Mouse (Mus musculus): ENCODE measurements around the gene Inhbb.

Inhbb gene

DNA sequence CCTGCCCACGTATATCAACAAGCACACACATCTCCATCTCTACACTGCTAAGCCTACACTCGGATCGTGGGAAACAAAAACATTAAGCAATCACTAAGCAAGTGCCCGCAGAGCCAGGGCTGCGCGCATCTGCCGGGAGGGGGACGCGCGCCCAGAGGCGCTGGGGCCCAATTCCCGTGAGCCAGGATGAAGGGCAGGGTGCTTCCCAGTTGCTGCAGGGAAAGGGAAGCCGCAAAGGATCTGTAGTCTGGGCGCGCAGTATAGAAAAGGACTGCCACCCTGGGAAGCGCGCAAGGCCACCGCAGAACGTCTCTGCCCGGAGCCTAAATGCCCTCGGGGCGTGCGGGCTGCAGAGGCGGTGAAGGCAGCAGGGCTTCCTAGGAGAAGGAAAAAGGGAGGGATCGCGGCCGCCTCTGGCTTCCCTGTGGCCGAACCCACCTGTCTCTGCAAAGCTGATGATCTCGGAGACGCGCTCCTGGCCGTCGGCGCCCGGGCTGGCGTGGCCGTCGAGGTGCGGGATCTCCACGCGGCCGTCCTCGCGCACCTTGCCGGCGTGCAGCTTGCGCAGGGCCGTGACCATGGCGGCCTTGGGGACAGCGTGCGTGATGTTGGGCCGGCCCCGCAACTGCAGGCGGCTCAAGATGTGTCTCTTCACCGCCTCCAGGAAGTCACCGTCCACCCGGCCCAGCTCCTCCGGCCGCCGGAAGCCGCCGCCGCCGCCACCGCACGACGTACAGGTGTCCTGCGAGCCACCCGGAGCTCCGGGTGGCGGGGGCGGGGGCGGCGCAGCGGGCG lies 1.7 kb downstream of the Inhbb start:
- no peak for DNase-seq (ENCODE audit: low read depth)

DNA sequence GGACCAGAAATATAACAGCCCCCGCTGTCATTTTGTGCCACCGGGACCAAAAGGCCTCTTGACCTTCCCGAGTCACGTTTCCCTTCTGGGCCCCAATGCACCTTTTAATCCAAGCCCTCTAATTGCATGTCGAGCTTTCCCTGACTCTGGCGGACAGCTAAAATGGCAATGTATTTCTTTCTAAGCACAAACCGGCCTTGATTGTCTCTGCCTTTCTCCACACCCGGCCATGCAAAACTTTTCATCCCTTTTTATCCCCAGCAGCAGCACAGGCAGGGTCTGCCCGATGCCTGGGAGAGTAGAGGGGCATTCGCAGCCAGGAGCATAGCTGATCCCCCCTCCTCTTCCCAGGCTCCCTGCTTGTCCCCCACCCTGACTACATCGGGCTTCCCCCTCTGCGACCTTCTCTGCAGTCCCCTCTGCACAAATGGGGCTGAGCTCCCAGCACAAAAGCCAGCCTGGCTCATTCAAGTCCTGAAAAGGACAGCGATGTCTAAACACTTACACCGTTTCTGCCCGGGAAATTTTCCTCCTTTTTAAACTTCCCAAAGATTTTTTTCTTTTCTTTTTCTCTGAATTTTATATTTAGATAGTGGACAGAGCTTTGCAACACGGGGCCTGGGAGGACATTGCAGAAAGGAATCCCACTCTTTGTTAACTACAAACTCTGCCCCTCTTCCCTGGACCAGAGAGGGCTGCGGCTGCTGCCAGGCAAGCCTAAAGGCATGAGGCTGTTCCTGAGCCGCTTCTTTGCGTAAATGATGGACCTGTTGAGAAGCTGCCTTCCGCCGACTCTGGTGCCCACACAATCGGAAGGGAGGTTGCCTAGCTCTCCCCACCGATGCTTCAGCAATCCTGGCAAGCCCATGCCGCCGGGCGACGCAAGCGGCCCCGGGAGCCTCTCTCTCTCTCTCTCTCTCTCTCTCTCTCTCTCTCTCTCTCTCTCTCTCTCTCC lies 2.6 kb downstream of the Inhbb start:
- DNase-seq (ENCODE audit: low read depth) = no peak

DNA sequence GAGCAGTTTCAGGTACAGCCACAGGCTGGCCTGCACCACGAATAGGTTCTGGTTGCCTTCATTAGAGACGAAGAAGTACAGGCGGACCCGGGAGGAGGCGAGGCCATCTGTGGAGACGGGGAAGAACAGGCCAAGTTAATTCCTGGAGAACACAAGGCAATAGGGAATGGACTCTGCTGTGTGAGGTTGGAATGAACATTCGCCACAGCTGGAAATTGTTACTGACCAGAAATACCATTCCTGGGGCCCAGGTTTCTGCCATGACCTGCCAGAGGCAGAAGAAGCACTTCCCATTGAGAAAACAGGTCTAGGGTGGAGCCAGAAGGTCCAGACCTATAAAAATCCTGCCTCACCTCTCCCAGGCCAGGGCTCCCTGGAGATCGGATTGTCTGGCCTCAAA lies 4.1 kb downstream of the Inhbb start:
- DNase-seq (ENCODE audit: low read depth) = no peak

DNA sequence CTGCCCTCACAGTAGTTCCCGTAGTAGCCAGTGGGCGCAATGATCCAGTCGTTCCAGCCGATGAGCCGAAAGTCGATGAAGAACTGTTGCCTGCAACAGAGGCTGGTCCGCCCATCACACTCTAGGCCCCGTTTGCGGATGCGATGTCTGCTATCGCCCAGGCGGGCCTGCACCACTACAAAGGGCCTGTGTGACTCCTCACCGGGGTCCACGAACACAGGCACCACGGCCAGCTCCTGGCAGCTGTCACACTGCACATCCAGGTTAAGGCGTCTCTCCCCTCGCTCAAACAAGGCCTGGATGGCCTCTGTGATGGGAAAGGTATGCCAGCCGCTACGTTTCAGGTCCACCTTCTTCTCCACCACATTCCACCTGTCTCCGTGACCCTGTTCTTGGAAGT lies 4.5 kb downstream of the Inhbb start:
- DNase-seq (ENCODE audit: low read depth) = no peak

DNA sequence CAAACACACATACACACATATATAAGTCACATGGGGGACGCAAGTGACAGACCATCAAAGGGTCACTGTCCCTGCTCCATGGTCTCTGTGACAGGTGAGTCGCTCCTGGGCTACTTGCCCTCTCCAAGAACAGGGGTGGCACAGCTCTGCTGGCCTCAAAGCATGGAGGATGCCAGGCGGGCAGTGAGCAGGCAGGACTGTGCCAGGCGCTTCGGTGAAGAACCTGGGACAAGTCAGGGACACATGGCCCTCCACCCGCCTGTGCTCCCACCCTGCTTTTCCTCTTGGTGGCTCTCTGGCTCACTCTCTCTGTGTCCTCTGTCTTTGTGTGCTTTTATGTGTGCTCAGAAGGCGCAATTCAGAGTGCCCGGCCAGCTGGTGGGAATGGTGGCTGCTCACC lies 5.4 kb downstream of the Inhbb start:
- no peak for DNase-seq (ENCODE audit: low read depth)

DNA sequence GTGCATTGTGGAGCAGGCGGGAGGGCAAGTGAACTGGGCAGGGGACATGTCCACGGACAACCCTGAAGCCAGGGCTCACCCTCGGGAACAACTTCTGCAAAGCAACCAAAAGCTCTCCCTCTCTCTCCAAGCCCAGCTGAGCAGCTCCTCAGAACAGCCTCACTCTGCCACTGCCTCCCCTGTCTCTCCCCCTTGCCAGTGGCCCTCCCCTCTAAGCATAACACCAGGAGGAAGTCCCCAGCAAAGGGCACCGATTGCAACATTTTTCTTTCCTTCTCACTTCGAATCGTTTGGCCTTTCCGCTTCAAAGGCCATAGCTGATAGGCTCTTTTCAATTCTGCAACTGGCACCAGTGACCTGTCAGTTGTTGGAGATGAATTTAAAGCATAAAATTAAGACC lies 5.9 kb downstream of the Inhbb start:
- no peak for DNase-seq (ENCODE audit: low read depth)

DNA sequence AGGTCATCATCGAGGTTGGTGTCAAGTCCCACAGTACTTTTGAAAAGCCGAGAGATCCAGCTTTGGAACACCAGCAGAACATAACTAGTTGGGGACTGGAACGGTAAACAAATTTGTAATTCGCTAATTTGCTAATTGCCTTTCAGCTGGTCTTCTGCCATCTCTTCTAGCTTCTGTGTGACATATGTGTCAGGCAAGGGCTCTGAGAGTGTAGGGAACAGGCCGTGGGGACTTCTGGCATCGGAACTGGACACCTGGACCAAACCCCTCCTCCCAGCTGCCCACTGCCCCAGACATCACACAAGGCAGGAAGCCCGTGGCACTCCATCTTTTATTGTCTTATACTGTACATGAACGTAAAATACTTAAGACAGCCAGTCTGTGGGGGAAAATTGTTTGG lies 6.9 kb downstream of the Inhbb start:
- DNase-seq (ENCODE audit: low read depth) = no peak

DNA sequence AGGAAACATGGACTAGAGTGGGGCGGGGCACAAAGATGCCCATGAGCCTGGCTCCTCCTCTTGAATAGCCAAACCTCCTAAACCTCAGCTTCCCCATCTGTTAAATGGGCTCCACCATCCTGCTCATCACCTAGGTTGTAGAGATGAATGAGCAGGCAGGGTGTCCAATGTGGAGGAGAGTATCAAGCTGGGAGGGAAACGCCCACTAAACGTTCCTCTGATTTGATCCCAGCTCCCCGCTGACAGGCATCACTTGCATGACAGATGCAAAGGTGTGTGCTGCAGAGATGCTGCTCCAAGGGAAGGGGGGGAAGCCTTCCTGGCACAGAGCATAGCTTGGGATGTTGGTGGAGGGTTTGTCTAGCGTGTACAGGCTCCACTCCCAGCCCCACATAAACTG lies 11.4 kb downstream of the Inhbb start:
- DNase-seq (ENCODE audit: low read depth) = no peak

DNA sequence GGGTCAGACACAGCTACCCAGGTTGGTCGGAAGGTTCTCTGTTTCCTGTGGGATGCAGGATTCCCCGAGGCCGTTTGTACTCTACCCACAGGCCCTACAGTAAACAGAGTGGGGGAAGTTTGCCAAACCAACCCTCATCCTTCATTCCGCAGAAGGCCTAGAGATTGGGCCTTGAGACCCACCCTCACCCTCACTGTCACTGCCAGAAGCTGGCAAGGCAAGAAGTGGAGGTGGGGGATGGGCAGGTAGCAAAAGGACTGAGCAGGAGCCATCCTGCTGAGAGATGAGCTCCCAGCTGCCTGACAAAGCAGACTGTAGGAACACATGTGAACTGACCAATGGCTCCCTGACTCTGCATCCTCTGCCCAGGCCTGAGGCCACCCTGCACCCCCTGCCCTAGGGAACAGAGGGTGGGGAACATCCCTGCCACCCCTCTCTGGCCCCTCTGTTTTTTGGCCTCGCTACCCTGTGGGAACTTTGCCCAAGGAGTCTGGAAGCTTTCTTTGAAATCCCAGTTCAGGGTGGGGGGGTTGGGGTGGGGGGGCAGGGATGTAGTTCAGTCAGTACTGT lies 12.4 kb downstream of the Inhbb start:
- DNase-seq (ENCODE audit: low read depth) = no peak

DNA sequence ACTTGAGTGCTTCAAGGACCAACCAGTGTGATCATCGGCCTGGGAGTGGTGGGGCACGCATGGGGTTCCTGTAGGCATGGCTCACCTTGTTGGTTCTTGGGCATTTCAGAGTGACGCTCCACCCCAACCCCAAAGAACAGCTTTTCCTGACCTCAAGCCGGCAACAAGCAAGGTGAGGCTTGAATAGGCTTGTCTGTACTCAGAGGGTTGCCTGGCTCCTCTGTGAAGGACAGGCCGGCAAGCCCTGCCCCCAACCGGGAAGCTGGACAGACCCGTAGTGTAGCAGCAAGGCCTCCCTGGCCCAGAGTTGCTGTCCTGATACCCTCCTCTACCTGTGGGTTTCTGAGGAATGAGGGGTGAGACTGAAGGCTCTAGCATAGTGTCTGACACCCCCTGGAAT lies 12.9 kb downstream of the Inhbb start:
- no peak for DNase-seq (ENCODE audit: low read depth)

DNA sequence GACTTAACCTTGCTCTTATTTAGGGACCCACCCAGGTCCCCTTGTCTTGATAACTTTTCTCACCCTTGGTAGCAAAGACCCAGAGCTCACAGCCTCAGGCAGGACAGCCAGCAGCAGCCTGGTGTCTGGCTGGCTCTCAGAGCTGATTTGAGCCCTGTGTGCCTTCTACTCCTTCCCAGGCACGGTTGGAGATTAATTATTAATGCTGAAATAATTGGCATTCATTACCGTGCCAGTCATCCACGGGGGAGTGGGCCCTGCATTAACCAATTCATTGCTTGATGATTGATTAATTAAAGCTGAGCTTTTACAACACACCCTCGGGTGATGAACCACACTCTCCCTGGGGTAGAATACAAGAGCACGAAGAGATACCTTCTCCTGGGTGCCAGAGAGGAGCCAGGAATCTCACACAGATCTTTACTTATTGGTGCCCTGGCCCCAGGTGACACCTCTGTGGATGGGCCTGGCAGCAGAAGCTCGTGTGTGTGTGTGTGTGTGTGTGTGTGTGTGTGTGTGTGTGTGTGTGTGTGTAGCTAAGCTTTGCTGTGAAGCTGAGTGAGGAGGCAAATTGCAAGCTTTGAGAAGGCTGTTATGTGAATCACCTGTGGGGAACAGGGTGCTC lies 14.2 kb downstream of the Inhbb start:
- DNase-seq (ENCODE audit: low read depth) = no peak

DNA sequence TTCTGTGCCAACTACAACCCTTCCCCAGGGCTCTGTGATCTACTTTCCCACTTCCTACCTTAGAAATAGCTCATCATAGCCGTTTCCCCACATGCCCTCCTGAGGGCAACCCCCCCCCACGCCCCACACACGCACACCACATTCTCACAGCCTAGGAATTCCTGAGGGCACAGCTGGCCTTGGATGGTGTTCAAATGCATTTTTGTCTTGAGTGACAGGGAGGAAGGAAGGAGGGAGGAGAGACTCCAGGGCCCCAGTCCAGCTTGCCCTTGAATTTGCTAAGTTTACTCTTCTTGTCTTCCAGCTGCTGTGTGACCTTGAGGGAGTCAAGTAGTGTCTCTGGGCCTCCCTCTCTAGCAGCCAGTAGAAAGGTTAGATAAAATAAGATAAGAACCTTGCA lies 17.2 kb downstream of the Inhbb start:
- DNase-seq (ENCODE audit: low read depth) = no peak

DNA sequence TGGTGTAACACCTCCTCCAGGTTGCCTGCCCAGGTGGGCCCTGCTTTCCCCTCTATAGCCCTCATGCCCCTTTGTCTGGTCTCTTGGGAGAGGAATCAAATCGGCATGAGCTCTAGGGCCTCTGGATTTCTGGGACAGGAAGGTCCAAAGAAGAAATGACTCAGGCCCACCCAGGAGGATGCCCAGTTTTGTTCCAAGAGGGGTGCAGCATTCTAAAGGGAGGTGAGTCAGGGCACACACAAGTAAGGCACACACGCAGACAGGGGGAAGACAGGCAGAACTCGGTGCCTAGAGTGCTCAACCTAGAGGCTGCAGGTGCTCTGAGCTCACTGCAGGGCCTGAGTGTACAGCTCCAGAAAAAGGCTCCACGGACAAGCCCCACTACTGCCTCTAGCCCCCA lies 17.7 kb downstream of the Inhbb start:
- no peak for DNase-seq (ENCODE audit: low read depth)

DNA sequence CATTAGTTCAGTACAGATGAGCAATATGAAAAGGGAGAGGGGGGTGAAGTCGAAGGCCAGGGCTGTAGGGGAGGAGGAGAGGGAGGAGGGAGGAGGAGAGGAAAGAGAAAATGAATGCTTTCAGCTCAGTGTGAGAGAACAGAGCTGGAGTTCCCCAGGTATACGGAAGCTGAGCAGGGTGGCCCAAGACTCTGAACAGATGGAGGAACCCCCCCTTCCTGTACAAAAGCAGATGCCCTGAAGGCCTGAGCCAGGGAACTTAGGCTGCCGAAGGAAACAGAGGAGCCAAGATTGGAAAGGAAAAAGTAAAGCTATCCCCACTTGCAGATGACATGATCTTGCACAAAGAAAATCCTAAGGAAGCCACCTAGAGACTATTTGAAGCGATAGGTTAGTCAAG lies 20.8 kb downstream of the Inhbb start:
- no peak for DNase-seq (ENCODE audit: low read depth)

DNA sequence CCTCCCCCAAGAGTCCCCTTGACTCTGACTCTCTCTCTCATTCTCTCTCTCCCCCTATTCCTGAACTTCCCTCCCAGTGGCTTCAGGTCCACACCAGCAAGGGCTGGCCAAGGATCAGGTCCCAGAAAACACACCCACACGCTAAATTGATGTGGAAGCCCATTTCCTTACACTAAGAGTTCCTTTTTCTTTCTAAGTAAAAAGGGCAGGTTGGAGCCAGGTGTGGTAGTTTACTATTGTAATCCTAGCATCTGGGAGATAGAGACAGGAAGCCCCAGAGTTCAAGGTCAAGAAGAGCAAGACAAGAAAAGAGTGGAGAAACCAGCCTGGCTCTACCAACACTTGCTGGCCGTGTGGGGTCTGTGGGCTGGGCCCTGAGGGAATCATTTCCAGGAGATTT lies 23.4 kb downstream of the Inhbb start:
- DNase-seq (ENCODE audit: low read depth) = no peak

DNA sequence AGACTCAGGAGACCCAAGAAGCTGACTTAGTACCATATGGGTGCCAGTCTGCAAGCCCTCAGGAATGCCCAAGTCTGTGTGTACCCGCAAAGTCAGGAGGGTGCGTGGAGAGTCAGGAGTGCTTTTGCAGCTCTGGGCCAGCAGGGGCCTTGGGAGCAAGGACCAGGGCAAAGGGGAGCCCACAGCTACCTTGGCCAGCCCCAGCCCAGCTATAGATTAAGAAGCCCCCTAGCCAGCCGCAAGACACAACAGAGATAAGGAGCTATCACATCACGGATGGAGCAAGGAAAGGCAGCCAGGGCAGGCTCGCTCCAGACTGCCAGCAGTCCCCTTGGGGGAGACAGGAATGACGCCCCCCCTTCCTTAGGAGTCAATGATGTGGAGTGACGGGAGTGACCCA lies 24.2 kb downstream of the Inhbb start:
- DNase-seq (ENCODE audit: low read depth) = no peak

DNA sequence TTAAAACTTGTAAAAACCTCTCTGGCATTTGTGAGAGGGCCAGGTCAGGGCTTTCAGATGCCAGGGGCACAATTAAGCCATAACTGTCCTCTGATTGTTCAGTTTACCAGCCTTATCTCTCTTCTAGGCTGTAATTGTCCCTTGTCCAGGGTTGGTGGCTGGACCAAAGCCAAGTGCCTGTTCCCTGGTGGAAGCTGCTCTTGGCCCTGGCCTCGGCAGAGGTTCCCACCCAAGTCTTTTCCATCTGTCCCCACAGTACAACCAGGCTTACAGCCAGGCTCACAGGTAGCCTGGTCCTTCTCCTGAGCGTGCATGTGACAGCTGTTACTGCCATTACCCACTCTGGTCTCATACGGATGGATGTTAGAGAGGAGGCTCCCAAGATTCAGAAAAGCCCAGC lies 30.7 kb downstream of the Inhbb start:
- DNase-seq (ENCODE audit: low read depth) = no peak

DNA sequence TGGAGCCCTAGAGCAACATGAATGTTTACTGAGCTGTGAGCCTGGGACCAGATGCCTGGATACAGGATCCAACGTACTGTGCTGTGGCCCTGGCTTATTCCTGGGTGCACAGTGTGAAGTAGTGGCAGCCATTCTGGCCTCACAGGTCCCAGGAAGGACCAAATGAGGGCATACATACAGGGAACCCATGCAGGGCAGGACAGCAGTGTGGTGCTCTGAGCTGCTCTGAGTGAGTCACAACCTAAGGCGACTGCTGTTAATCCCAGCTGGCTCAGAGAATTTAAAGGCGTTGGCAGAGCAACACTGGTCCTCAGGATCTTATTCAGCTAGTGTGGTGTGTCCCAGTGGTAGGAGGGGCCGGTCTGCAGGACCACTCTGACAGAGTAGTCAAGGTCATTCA lies 31.4 kb downstream of the Inhbb start:
- DNase-seq (ENCODE audit: low read depth) = no peak

DNA sequence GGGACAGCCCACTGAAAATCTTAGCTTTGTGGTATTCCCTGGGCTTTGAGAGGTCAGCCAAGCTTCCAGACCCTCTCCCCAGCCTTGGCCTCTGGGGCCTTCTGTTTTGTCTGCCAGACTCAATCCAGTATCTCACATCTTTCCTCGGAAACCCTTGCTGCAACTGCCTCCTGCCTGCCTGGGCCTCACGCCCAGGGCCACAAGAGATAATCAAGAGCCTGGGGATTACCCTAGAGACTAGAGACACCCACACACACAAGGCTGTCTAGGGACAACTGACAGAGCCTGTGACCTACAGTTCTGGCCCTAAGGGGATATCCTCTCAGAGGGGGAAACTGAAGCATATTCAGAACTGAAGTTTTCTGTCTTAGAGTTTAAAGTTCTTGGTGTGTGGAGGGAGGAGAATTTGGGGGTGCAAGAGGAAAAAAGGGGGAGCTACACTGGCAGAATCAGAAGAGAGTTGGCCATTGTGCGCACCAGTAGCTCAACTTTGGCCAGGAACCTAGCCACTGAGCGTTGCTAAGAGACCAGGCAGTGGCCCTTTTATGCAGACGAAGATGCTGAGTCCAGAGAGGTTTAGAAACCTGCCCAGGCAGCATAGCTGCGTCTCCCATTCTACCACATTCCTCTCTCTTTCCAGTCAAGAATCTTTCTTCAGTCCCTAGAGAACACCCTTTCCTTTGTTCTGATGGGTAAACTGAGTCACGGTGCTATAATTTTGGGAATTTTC lies 32.1 kb downstream of the Inhbb start:
- DNase-seq (ENCODE audit: low read depth) = no peak

DNA sequence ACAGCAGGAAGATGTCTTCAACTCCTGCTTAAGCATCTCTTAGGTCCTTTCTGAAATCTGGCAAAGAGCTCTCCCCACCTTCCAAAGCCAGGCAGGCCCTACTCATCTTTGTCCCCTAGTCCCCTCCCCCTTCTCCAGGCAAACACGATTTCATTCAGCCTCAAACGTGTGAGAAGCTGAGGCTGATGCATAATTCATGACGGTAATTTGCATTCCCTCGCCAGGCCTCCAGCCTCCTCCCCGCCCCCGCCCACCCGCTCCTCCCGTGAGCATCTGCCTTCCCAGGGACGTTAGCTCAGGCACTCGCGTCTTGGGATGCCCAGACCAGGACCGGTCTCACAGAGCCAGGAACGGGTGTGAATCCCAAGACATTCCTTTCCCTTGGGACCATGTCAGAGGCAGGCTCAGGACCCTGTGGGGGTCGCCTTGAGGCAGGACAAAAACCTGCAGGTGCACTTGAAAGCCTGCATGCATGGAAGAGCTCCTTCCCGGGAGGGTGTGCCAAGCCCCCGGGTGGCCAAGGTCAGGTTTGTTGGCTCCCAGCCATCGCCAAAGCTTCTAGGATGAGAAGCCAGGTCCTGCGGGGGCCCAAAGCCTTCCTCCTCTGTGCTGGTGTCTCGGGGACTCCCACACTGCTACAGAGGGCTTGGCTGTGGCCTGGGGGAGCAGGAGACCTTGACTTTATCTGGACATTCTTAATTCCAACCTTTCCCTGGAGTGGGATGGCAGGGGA lies 33.2 kb downstream of the Inhbb start:
- no peak for DNase-seq (ENCODE audit: low read depth)

DNA sequence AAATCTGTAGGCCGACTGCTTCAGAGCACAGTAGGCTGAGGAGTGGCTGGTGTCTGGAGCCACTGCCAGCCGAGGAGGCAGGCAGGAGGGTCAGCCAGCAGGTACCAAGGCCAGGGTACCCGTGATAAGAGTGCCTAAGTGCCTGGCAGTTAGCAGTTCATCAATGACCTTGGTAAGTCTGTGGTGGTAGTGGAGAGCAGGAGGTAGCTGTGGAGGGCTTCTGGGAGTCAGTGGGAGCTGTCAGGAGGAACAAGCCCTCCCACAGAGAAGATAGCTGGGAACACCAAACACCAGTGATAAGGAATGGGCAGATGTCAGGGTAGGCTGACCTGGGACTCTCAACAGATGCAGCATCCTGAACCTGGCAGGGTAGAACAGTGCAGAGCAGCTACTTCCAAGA lies 35.7 kb downstream of the Inhbb start:
- no peak for DNase-seq (ENCODE audit: low read depth)
